Mouse (Mus musculus): Measurements from ENCODE around the gene Ccdc69.
"Not testable (repeated sequence)": the region's sequence is repeated elsewhere in the genome, so short reads cannot be mapped to it uniquely, and the experiment has no call there.

Gene Ccdc69

DNA sequence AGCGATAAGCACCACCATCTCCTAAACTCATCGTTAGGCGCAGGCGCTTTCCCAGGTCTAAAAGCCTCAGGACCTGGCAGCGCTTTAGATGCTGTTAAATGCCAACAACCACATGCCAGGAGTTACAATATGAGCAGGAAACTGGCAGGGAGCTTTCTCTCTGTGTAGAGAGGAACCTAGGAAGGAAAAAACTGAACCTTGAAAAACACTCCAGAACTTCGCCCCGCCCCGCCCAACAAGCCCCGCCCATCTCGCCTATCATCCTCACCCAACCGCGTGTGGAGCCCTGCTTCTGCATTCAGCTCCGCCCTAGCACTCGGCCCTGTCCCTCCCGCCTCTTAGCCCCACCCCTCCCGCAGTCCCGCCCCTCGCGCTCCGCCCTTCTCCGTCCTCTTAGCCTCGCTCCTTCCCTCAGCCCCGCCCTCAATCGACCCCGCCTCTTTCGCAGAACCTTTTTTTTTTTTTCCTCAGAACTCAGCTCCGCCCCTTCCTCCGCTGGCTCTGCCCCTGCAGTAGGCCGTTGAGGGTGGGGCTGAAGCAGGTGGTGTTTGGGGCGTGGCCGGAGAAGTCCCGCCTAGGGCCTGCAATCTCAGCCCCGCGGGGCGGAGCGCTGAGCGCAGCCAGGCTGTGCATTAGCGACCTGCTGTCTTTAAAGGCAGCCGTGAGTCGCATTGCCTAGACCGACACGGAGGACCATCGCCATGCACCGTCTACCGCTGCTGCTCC, 19.7 kb upstream of the Ccdc69 start, which contains the start of gene Gm2a:
TSS of gene Gm2a (plus strand) at position 653 of the 726 bp plus-strand sequence.
- in situ Hi-C loops (cut with MboI; ENCODE audit: unreplicated experiment in 2 of 2) = no loop called here

GRCm38 (mm10) chr11:55096731-55097462, 19.0 kb upstream of the Ccdc69 start:
- in situ Hi-C loops (cut with MboI; ENCODE audit: unreplicated experiment in 2 of 2) = no loop called here

DNA sequence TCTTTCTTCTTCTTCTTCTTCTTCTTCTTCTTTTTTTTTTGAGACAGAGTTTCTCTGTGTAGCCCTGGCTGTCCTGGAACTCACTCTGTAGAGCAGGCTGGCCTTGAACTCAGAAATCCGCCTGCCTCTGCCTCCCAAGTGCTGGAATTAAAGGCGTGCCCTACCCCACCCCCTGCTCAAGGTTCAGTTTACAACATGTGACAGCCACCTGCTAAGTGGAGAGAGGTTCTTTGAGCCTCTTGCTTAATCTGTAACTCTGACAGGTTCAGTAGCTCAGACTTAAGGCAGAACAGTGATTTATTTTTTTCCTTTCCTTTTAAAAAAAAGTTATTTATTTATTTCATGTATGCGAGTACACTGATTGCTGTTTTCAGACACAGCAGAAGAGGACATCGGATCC, 18.4 kb upstream of the Ccdc69 start:
- in situ Hi-C loops (cut with MboI; ENCODE audit: unreplicated experiment in 2 of 2) = not testable (repeated sequence)

DNA sequence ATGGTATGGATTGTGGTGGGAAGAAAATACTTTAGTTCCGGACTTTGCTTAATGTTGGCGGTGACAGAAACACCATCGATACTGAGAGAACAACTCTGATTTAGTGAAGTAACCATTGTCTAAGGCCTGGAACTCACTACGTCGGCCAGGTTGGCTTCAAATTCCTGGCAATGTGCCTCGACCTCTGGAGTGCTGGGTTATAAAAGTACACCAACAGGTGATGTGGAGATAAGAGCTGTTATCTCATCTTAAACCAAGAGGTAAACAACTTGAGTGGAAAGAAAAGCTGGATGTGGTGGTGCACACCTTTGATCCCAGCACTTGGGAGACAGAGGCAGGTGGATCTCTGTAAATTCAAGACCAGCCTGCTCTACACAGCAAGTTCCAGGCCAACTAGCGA, 15.2 kb upstream of the Ccdc69 start:
- in situ Hi-C loops (cut with MboI; ENCODE audit: unreplicated experiment in 2 of 2) = no loop called here

GRCm38 (mm10) chr11:55089892-55090291, 12.0 kb upstream of the Ccdc69 start:
- in situ Hi-C loops (cut with MboI; ENCODE audit: unreplicated experiment in 2 of 2) = loop anchor here (5.0 kb wide), 3 partner anchors 48 to 88 kb away; no protein-coding TSS in a partner anchor

DNA sequence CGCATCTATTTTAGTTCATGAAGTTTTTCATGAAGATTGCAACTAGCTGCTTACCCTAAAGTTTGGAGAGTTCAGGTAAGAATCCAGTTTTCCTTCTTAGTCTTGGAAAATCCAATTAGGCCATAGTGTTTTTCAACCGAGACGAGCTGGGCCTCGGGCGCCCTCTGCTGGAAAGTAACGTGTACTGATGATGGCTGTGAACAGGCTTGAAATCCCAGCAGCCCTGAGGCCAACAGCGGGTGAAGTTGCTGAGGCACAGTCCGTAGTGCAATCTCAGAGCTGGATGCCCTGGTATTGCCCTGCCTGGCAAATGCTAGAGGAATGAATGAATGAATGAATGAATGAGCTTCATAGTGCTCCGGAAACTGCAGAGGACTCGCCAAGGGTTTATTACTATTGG, 9.1 kb upstream of the Ccdc69 start:
- in situ Hi-C loops (cut with MboI; ENCODE audit: unreplicated experiment in 2 of 2) = loop anchor here (5.0 kb wide), 3 partner anchors 45 to 85 kb away; no protein-coding TSS in a partner anchor

DNA sequence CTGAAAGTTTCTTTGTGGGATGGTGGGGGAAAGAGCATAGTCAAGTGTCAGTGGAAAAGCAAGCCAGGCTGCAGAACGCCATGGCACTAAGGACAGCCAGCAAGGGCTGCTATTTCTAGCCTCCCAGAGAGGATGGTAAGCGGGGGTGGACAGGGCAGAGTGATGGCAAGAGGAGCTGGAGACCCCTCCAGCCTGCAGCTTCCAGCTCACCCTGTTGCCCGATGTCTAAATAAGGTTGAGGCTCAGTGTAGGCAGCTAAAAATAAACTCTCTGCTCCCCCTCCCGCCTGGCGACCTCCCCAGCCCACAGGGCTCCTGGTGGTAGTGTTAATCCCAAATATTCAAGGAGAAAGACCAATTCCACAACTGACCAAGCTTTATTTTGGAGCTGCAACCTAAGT, 7.5 kb upstream of the Ccdc69 start:
- in situ Hi-C loops (cut with MboI; ENCODE audit: unreplicated experiment in 2 of 2) = loop anchor here (5.0 kb wide), 3 partner anchors 43 to 83 kb away; no protein-coding TSS in a partner anchor

DNA sequence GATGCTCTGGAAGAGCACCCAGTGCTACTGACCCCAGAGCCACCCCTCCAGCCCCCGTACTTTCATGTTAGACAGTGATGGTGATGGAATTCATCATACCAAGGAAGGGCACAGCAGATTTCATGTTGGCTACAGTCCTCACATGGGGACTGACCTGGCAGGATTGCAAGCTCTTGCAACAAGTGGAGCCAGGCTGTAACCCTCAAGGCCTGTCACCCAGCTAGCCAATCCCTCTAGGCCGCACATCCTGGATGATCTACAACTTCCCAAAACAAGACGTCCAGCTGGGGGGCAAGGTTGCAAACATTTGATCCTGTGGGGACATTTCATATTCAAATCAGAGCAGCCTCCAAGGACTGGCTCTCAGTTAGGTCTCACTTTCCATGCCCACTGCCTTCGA, 6.7 kb upstream of the Ccdc69 start:
- in situ Hi-C loops (cut with MboI; ENCODE audit: unreplicated experiment in 2 of 2) = loop anchor here (5.0 kb wide), 3 partner anchors 42 to 82 kb away; no protein-coding TSS in a partner anchor

- in situ Hi-C loops (cut with MboI; ENCODE audit: unreplicated experiment in 2 of 2) = no loop called here
These were observed 3.3 kb upstream of the Ccdc69 start for GRCm38 (mm10) chr11:55081206-55081605.

DNA sequence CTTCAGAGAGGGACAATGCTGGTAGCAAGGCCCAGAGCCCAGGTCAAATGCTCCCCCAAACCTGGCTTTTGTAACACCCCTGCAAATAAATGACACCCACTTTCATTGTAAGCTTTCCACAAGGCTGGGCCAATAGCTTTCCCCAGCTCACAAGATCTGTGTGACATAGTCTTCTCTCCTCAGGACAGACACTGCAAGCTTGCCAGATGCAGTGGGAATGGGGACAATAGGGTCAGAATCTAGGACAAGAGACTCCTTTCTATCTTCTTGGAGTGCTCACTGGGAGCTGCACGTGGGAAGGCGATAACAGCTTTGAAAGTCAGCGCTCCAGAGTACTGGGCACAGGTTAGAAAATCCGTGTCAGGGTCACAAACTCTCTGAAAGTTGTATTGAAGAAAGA, 1.2 kb upstream of the Ccdc69 start:
- in situ Hi-C loops (cut with MboI; ENCODE audit: unreplicated experiment in 2 of 2) = no loop called here

DNA sequence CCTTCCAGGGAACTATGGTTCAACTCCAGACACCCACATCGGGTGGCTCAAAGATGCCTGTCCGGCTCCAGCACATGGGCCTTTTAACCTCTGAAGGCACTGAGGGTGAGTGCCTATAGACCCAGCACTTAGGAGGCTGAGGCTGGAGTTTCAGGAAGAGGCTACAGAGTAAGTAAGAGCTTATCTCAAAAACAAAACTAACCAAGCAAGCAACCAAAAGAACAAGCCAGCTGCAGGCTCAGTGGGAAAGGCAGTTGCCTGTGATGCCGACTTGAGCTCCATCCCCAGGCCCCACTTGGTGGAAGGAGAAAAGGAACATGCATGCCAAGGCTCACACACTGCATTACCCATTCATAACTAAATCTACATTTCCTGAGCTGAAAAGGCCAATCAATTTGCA, 571 bp upstream of the Ccdc69 start:
- in situ Hi-C loops (cut with MboI; ENCODE audit: unreplicated experiment in 2 of 2) = no loop called here

DNA sequence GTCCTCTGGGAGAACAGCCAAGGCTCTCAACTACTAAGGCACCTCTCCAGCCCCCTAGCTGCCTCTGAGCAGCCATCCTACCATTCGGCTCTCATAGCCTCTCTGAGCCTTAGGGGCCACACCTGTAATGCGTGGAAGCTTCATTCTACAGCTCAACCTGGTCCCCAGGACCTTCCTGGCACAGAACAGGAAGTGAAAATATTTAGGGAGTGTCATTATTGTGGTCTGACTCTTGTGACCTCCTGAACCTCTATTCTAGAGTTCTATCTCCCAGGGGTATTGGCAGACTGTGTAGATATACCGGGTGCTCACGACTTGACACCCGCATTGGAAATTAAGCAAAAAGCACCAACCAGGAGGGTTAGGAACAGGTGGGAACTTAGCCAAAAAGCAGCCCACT, 1.7 kb downstream of the Ccdc69 start:
- in situ Hi-C loops (cut with MboI; ENCODE audit: unreplicated experiment in 2 of 2) = no loop called here

GRCm38 (mm10) chr11:55075602-55076001, 2.3 kb downstream of the Ccdc69 start:
- in situ Hi-C loops (cut with MboI; ENCODE audit: unreplicated experiment in 2 of 2) = no loop called here

- in situ Hi-C loops (cut with MboI; ENCODE audit: unreplicated experiment in 2 of 2) = no loop called here
These were observed 4.7 kb downstream of the Ccdc69 start for GRCm38 (mm10) chr11:55073191-55073590.

GRCm38 (mm10) chr11:55072467-55072866, 5.5 kb downstream of the Ccdc69 start:
- in situ Hi-C loops (cut with MboI; ENCODE audit: unreplicated experiment in 2 of 2) = no loop called here

DNA sequence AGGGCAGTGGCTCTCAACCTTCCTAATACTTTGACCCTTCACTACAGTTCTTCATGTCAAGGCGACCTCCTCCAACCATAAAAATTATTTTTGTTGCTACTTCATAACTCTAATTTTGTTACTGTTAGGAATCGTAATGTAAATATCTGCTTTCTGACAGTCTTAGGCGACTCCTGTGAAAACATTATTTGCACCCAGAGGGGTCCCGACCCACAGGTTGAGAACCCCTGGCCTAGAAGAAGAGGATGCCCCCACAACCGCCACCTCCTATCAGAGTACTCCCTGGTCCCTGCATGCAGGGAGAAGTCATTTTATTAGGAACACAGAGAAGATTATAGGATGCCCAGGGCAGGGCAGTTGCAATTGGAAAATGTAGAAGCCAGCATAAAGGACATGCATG, 6.6 kb downstream of the Ccdc69 start:
- in situ Hi-C loops (cut with MboI; ENCODE audit: unreplicated experiment in 2 of 2) = no loop called here

GRCm38 (mm10) chr11:55069023-55069422, 8.9 kb downstream of the Ccdc69 start:
- in situ Hi-C loops (cut with MboI; ENCODE audit: unreplicated experiment in 2 of 2) = no loop called here

- in situ Hi-C loops (cut with MboI; ENCODE audit: unreplicated experiment in 2 of 2) = no loop called here
These were observed 11.0 kb downstream of the Ccdc69 start for GRCm38 (mm10) chr11:55066921-55067320.

- in situ Hi-C loops (cut with MboI; ENCODE audit: unreplicated experiment in 2 of 2) = no loop called here
These were observed 15.1 kb downstream of the Ccdc69 start for GRCm38 (mm10) chr11:55062856-55063255.

GRCm38 (mm10) chr11:55060802-55061201, 17.1 kb downstream of the Ccdc69 start:
- in situ Hi-C loops (cut with MboI; ENCODE audit: unreplicated experiment in 2 of 2) = no loop called here

- in situ Hi-C loops (cut with MboI; ENCODE audit: unreplicated experiment in 2 of 2) = loop anchor here in 1 of 2 experiments (10.0 kb wide), 1 partner anchor 327 kb away; no protein-coding TSS in a partner anchor
These were observed 20.4 kb downstream of the Ccdc69 start for GRCm38 (mm10) chr11:55057511-55057910.

All from v-Abl transformed pro-B cells (cell line).